Mouse (Mus musculus): ENCODE measurements around the gene Klrg2. TPM values are rescaled to one million over a fixed set of nuclear protein-coding genes. Genes with fewer than 3 reads are reported as not detected.

Klrg2 gene
- polyA plus RNA-seq, 1 experiment from 2014 or later = 0.61 TPM

Other genes starting within 250 kb of the Klrg2 start
- 17.1 and 21.4 TPM in 2 replicates for gene Ubn2, start 203.3 kb downstream of the Klrg2 start, polyA plus RNA-seq (2016; fragmentation: Nextera tagmentation; extraction: Ambion mirVana)
- 94.9 and 102 TPM in 2 replicates for gene Fmc1, start 103.7 kb downstream of the Klrg2 start, polyA plus RNA-seq (2016; fragmentation: Nextera tagmentation; extraction: Ambion mirVana)
- 57.0 and 62.0 TPM in 2 replicates for gene Luc7l2, start 85.9 kb downstream of the Klrg2 start, polyA plus RNA-seq (2016; fragmentation: Nextera tagmentation; extraction: Ambion mirVana)
- 2.8 and 5.2 TPM in 2 replicates for gene Clec2l, start 25.8 kb upstream of the Klrg2 start, polyA plus RNA-seq (2016; fragmentation: Nextera tagmentation; extraction: Ambion mirVana)
- gene Tbxas1, start 238.2 kb upstream of the Klrg2 start, polyA plus RNA-seq (2016; fragmentation: Nextera tagmentation; extraction: Ambion mirVana) = 1.4 and 2.2 TPM in 2 replicates
- gene Hipk2, start 238.9 kb upstream of the Klrg2 start, polyA plus RNA-seq (2016; fragmentation: Nextera tagmentation; extraction: Ambion mirVana) = 19.4 and 21.9 TPM in 2 replicates

Data from embryonic facial prominence, embryonic 12.5 days (tissue).